Mouse (Mus musculus) left cerebral cortex, adult 2 months (tissue): ENCODE measurements around the gene Srd5a2. TPM values are rescaled to one million over a fixed set of nuclear protein-coding genes. Genes with fewer than 3 reads are reported as not detected.

Experiments
- DNase-seq, 2 experiments: peaks; one replicate each; pipeline ENCODE4 v3.0.0; 2021 to 2022; ENCODE audit warnings: low spot score in 2 of 2, mixed read lengths in 1 of 2; ENCODE audit errors: extremely low spot score in 1 of 2
- H3K27ac ChIP-seq: fragments of 200-600 bp; 2 replicates; pipeline ENCODE4 v1.8.1; 2022
- H3K4me3 ChIP-seq: fragments of 200-600 bp; 2 replicates; pipeline ENCODE4 v1.8.1; 2022
- CTCF ChIP-seq: fragments of 200-600 bp; IDR thresholded peaks from 2 replicates; pipeline ENCODE4 v1.8.1; 2022; ENCODE audit warnings: antibody characterized with exemption, mild to moderate bottlenecking, moderate library complexity
- intact Hi-C: fragments of 180-260 bp; cut with DNase I; formaldehyde crosslinking; loops from one replicate; pipeline ENCODE4 v1.15.1; 2025
- total RNA-seq, 2 experiments: library from RNA; stranded (reverse); gene quantifications; 2 replicates each; pipeline ENCODE4 v1.2.3; 2021

The Srd5a2 gene
- total RNA-seq, 2 experiments from 2014 or later, result not detected

DNA sequence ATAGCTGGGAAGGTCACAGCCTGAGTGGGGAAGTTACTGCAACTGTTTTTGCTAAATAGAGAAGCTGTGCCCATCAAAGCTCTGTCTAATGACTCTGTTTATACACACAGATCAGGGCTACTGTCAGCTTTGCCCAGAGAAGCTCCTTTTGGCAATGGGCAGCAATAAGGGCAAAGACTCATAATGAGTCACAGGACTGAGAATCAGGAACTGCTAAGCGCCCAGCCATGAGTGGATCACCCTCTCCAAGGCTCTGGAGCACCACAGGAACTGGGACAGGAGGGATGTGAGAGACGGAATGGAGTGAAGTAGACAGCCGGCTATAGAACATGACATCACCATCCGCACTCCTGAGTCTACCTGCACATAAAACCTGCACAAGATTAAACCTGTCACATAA lies 29.4 kb downstream of the Srd5a2 start:
- no peak for DNase-seq
- no peak overlapping the region for H3K27ac ChIP-seq
- no peak overlapping the region for H3K4me3 ChIP-seq
- TF ChIP-seq CTCF, result no peak
- intact Hi-C loops, result loop anchor here (5.0 kb wide), 1 partner anchor 126 kb away; no protein-coding TSS in a partner anchor

DNA sequence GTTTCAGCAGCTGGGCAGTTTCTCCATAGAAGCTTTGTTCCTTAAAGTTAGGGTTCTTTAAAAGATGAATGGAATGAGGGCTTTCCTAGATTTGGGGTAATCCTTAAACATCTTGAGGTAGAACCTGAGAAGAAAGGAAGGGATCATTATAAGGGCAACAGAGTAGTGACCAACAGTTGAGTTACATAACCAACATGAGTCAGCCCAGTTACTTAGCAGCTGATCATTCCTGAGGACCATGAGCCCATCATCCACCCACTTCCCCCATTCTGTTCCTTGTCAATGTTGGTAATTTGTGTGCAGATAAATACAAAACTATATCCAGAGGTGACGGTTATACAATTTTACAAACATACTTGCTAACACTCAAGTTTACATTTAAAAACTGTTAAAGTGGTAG lies 30.1 kb downstream of the Srd5a2 start:
- intact Hi-C loops, result loop anchor here (5.0 kb wide), 1 partner anchor 125 kb away; no protein-coding TSS in a partner anchor
- Histone ChIP-seq H3K27ac (no peak overlapping the region), H3K4me3 (no peak overlapping the region)
- no peak for TF ChIP-seq CTCF
- no peak for DNase-seq

- TF ChIP-seq CTCF, result no peak
- no peak for DNase-seq
- H3K27ac ChIP-seq, result no peak overlapping the region
- intact Hi-C loops, result loop anchor here (5.0 kb wide), 1 partner anchor 123 kb away; no protein-coding TSS in a partner anchor
- H3K4me3 ChIP-seq, result no peak overlapping the region
Measured at GRCm38 (mm10) chr17:74015128-74015527, 32.6 kb downstream of the Srd5a2 start.

DNA sequence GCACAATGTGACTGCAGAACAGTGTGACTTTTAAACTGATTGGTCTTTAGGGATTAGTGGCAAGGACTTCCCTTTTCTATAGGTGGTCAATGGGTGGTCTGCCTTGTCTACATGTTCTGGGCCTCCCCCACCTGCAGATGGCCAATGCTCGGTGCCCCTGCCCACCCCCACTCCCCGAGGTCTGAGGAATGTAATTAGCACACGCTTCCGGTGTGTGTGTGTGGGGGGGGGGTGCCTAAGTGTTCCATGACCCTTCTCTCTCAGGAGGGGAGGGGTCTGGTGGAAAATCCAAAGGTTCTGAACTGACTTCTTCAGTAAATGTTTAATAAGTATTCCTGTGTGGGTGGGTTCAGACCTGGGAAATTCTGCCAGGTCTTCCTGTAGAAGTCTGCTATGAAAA lies 39.0 kb downstream of the Srd5a2 start:
- no peak for TF ChIP-seq CTCF
- Histone ChIP-seq H3K27ac (no peak overlapping the region), H3K4me3 (no peak overlapping the region)
- intact Hi-C loops, result no loop called here
- DNase-seq, result no peak

DNA sequence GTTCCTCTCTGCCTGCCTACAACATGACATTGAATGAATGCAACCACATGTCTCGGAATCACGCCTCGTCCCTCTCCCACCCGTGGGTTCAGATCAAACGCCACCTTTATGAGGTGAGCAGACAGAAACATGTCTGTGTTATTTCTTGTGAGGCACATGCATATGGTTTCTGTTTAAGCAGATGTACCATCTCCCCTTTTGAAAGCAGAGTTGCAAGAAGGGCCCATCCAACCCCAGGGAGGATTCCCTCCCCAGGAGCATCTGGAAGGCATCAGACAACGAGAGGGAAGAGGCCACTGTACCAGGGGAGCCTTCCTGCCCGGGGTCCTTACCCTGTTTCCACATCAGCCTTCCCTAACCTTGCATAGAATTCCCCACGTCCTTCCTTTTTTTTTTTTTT lies 40.7 kb downstream of the Srd5a2 start:
- Histone ChIP-seq H3K27ac (no peak overlapping the region), H3K4me3 (no peak overlapping the region)
- no peak for TF ChIP-seq CTCF
- intact Hi-C loops, result no loop called here
- no peak for DNase-seq

GRCm38 (mm10) chr17:74002396-74002795 lies 45.3 kb downstream of the Srd5a2 start:
- no peak for DNase-seq
- intact Hi-C loops, result no loop called here
- Histone ChIP-seq H3K27ac (no peak overlapping the region), H3K4me3 (no peak overlapping the region)
- no peak for TF ChIP-seq CTCF

GRCm38 (mm10) chr17:73995907-73996645 lies 51.6 kb downstream of the Srd5a2 start:
- Histone ChIP-seq H3K4me3 (no peak overlapping the region), H3K27ac (no peak overlapping the region)
- DNase-seq, result no peak
- TF ChIP-seq CTCF, result no peak
- intact Hi-C loops, result no loop called here

DNA sequence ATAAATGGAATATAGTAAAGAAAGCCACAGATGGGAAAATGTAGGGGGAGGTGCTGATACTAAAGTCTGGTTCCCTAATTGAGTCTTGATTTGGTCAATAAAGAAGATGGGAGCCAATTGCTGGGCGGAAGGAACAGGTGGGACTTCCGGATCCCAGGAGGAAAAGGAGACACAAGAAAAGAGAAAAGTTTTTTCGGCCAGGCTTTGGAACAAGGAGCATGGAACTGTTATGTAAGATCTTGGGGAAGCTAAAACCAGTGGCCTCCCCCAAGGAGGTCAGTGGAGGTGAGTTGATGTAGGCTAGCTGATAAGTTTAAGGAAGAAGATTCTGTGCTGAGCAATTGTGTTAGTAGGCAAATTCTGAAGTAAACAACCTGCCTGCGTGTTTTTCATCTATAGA lies 56.5 kb downstream of the Srd5a2 start:
- no peak overlapping the region for H3K27ac ChIP-seq
- TF ChIP-seq CTCF, result no peak
- H3K4me3 ChIP-seq, result no peak overlapping the region
- DNase-seq, result no peak
- intact Hi-C loops, result no loop called here

GRCm38 (mm10) chr17:73986571-73986970 lies 61.1 kb downstream of the Srd5a2 start:
- H3K27ac ChIP-seq, result no peak overlapping the region
- no peak for DNase-seq
- no peak for TF ChIP-seq CTCF
- no peak overlapping the region for H3K4me3 ChIP-seq
- intact Hi-C loops, result no loop called here

GRCm38 (mm10) chr17:73985936-73986335 lies 61.8 kb downstream of the Srd5a2 start:
- intact Hi-C loops, result no loop called here
- no peak for TF ChIP-seq CTCF
- DNase-seq, result no peak

GRCm38 (mm10) chr17:73984508-73984907 lies 63.2 kb downstream of the Srd5a2 start:
- no peak for TF ChIP-seq CTCF
- intact Hi-C loops, result no loop called here
- DNase-seq, result no peak
- H3K27ac ChIP-seq, result no peak overlapping the region
- H3K4me3 ChIP-seq, result no peak overlapping the region

More at GRCm38 (mm10) chr17:73985936-73986335, 61.8 kb downstream of the Srd5a2 start:
- no peak overlapping the region for H3K4me3 ChIP-seq
- no peak overlapping the region for H3K27ac ChIP-seq

- TF ChIP-seq CTCF, result no peak
- DNase-seq, result no peak
Measured at GRCm38 (mm10) chr17:73982871-73983270, 64.8 kb downstream of the Srd5a2 start.

DNA sequence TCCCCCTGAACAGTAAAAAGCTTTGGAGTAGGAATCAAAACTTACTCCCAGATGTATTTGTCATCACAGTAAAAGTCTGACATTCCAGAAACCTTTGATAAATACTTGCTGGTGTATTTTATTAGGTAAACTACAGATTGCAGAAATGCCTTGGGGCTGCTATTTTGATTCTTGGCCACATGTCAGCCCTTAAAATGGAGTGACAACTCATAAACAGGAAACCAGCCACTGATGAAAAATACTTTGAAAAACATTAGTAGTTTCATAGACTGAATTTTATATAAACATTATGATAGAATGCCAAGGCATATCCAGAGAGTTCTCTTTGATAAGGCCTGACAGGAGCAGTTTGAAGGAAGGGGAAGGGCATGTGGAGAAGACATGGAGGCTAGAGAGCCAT lies 71.7 kb downstream of the Srd5a2 start:
- TF ChIP-seq CTCF, result no peak

More at GRCm38 (mm10) chr17:73982871-73983270, 64.8 kb downstream of the Srd5a2 start:
- intact Hi-C loops, result no loop called here
- Histone ChIP-seq H3K27ac (no peak overlapping the region), H3K4me3 (no peak overlapping the region)

More for the DNA sequence above, 71.7 kb downstream of the Srd5a2 start:
- H3K4me3 ChIP-seq, result no peak overlapping the region
- no peak overlapping the region for H3K27ac ChIP-seq
- no peak for DNase-seq
- intact Hi-C loops, result no loop called here
